9 mouse cellular contexts compared by ENCODE assay signal in the genomic region with DNA sequence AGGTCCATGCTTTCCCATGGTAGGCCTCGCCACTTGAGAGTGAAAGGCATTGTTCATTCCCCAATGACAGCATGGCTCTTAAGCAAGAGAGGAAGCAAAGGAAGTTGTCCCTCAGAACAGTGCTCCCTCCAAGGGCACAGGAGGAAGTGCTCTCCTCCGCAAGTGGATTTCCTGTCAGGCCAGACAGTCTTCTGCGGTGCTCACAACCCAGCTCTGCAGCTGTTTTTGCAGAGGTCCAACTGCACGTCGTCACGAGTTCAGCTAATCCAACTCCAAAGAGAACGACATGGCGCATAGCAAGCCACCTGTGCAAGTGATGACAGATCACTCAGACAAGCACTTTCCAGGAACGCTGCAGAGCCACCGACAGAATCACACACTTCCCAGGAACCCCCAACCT.
DNase-seq lines count a peak whose midpoint lies in the region; ATAC-seq and TF ChIP-seq lines count a peak whose summit lies in the region.
"Had no signal": no experiment of that assay in that cellular context is flagged by ENCODE, and none has a peak within 500 bp of the region (broad histone marks: within the 10 kb centered on the region; RNA-seq: fewer than 3 reads in every experiment).

No protein-coding gene starts in this region.

- 18% methylated on average over 10 of the region's 10 CpGs for WGBS in lung, postnatal 0 days
- WGBS in hindbrain, postnatal 0 days, result 79% methylated on average over 10 of the region's 10 CpGs
- 75% methylated on average over 10 of the region's 10 CpGs for WGBS in midbrain, embryonic 16.5 days

- H3K36me3 ChIP-seq in lung, postnatal 0 days (ENCODE audit: insufficient read depth, low read length), result no peaks in the 10 kb centered on the region
- no peaks in the 10 kb centered on the region for H3K36me3 ChIP-seq in hindbrain, postnatal 0 days (ENCODE audit: insufficient read depth, low read length)
- H3K36me3 ChIP-seq in midbrain, embryonic 16.5 days (ENCODE audit: control insufficient read depth, insufficient read depth, low read length), result no peaks in the 10 kb centered on the region
- H3K36me3 ChIP-seq: liver, embryonic 15.5 days had no signal

- TF ChIP-seq CTCF in lung, postnatal 0 days (IDR thresholded peaks at IDR 0.05), result peak; percentile 28
- no peak for TF ChIP-seq CTCF in hindbrain, postnatal 0 days (IDR thresholded peaks at IDR 0.05; ENCODE audit: low read depth)

- no peaks in the 10 kb centered on the region for H3K9me3 ChIP-seq in lung, postnatal 0 days (ENCODE audit: low read length)
- no peaks in the 10 kb centered on the region for H3K9me3 ChIP-seq in hindbrain, postnatal 0 days (ENCODE audit: low read length)
- no peaks in the 10 kb centered on the region for H3K9me3 ChIP-seq in midbrain, embryonic 16.5 days (replicated peaks; ENCODE audit: control insufficient read depth, low read length, poor library complexity, severe bottlenecking)
- H3K9me3 ChIP-seq: liver, embryonic 15.5 days had no signal

- H3K27me3 ChIP-seq in lung, postnatal 0 days (replicated peaks; ENCODE audit: insufficient read depth, low read length), result no peaks in the 10 kb centered on the region
- no peaks in the 10 kb centered on the region for H3K27me3 ChIP-seq in hindbrain, postnatal 0 days (ENCODE audit: insufficient read depth, low read length)
- H3K27me3 ChIP-seq in midbrain, embryonic 16.5 days (ENCODE audit: control insufficient read depth, insufficient read depth, low read depth, low read length), result no peaks in the 10 kb centered on the region
- H3K27me3 ChIP-seq: liver, embryonic 15.5 days had no signal

- H3K27ac ChIP-seq in lung, postnatal 0 days (ENCODE audit: low read length), result no peak overlapping the region
- no peak overlapping the region for H3K27ac ChIP-seq in hindbrain, postnatal 0 days
- no peak overlapping the region for H3K27ac ChIP-seq in midbrain, embryonic 16.5 days (ENCODE audit: low read length)
- H3K27ac ChIP-seq: liver, embryonic 15.5 days had no signal

- TF ChIP-seq EP300 in lung, postnatal 0 days (IDR thresholded peaks at IDR 0.05), result no peak

- H3K4me3 ChIP-seq in lung, postnatal 0 days (ENCODE audit: low read depth, low read length), result no peak overlapping the region
- H3K4me3 ChIP-seq in hindbrain, postnatal 0 days (ENCODE audit: low read length), result no peak overlapping the region
- no peak overlapping the region for H3K4me3 ChIP-seq in midbrain, embryonic 16.5 days (ENCODE audit: low read depth, low read length)
- H3K4me3 ChIP-seq: liver, embryonic 15.5 days had no signal

- peaks cover 16% of the 10 kb centered on the region for H3K4me1 ChIP-seq in lung, postnatal 0 days (ENCODE audit: insufficient read depth, low read depth, low read length)
- peaks cover 7% of the 10 kb centered on the region for H3K4me1 ChIP-seq in hindbrain, postnatal 0 days (ENCODE audit: insufficient read depth, low read length)
- H3K4me1 ChIP-seq in midbrain, embryonic 16.5 days (ENCODE audit: control insufficient read depth, insufficient read depth, low read length), result peaks cover 15% of the 10 kb centered on the region

- ATAC-seq in lung, postnatal 0 days, result peak; percentile 68
- ATAC-seq in hindbrain, postnatal 0 days, result no peak
- no peak for ATAC-seq in midbrain, embryonic 16.5 days

- intact Hi-C loops in heart, postnatal 10 days (cut with DNase I), result loop anchor here (5.0 kb wide), 1 partner anchor 315 kb away; no protein-coding TSS in a partner anchor

- no peak overlapping the region for H3K9ac ChIP-seq in lung, postnatal 0 days (replicated peaks; ENCODE audit: low read depth)
- H3K9ac ChIP-seq in hindbrain, postnatal 0 days (replicated peaks; ENCODE audit: low read length), result no peak overlapping the region
- no peak overlapping the region for H3K9ac ChIP-seq in midbrain, embryonic 16.5 days (ENCODE audit: low read depth, low read length)
- H3K9ac ChIP-seq: liver, embryonic 15.5 days had no signal

- H3K4me2 ChIP-seq in lung, postnatal 0 days (replicated peaks; ENCODE audit: low read depth, low read length), result no peak overlapping the region
- no peak overlapping the region for H3K4me2 ChIP-seq in hindbrain, postnatal 0 days (ENCODE audit: low read depth, low read length)
- H3K4me2 ChIP-seq in midbrain, embryonic 16.5 days (ENCODE audit: low read length), result no peak overlapping the region
- H3K4me2 ChIP-seq: liver, embryonic 15.5 days had no signal

- DNase-seq in spleen, postnatal 36 days (ENCODE audit: low spot score in 2 of 2), result peak; percentile 29 to 31
- DNase-seq in spleen, adult 12 weeks (ENCODE audit: low spot score), result no peak
- peak; percentile 62 to 65 for DNase-seq in heart, postnatal 10 days
- DNase-seq in lung, postnatal 0 days (ENCODE audit: low spot score), result peak; percentile 67
- DNase-seq in thymus, postnatal 36 days, result peak; percentile 56 to 71
- DNase-seq in layer of hippocampus, postnatal 10 days (ENCODE audit: low spot score in 2 of 2), result no peak
- DNase-seq in hindbrain, postnatal 0 days (ENCODE audit: low spot score), result no peak

Comparison
In these comparisons a context has a peak if more than half of its experiments do, and no peak if none do; other contexts are left out.
1. DNase-seq: peak in spleen, postnatal 36 days (2 of 2), heart, postnatal 10 days (2 of 2), lung, postnatal 0 days (single experiment) and thymus, postnatal 36 days (2 of 2); none in spleen, adult 12 weeks (single experiment), layer of hippocampus, postnatal 10 days (0 of 2) and hindbrain, postnatal 0 days (single experiment).